Mouse (Mus musculus): Measurements from ENCODE around the gene Gm5591.
"Not testable (repeated sequence)": the region's sequence is repeated elsewhere in the genome, so short reads cannot be mapped to it uniquely, and the experiment has no call there.

Gene Gm5591

GRCm38 (mm10) chr7:38528093-38528492, at the start of gene Gm5591:
TSS of gene Gm5591 (minus strand) at chr7:38528193.
- DNase-seq (ENCODE audit: low read depth, low spot score): not testable (repeated sequence)

GRCm38 (mm10) chr7:38488468-38488867, 39.5 kb downstream of the Gm5591 start:
- DNase-seq (ENCODE audit: low read depth, low spot score): not testable (repeated sequence)
